Mouse (Mus musculus): ENCODE results near the gene Uxt. TPM values are rescaled to one million over a fixed set of nuclear protein-coding genes. Genes with fewer than 3 reads are reported as not detected.

Gene Uxt
- polyA plus RNA-seq (2015; fragmentation: Nextera tagmentation; extraction: Ambion mirVana) = 52.4 and 55.8 TPM in 2 replicates

GRCm38 (mm10) chrX:20961477-20962378 lies at the start of gene Uxt:
Gene Uxt, minus strand, starts transcription at chrX:20962017.

GRCm38 (mm10) chrX:20950191-20950880 lies 11.5 kb downstream of the Uxt start, which contains the start of gene Elk1:
Gene Elk1, minus strand, starts transcription at chrX:20950608.

DNA sequence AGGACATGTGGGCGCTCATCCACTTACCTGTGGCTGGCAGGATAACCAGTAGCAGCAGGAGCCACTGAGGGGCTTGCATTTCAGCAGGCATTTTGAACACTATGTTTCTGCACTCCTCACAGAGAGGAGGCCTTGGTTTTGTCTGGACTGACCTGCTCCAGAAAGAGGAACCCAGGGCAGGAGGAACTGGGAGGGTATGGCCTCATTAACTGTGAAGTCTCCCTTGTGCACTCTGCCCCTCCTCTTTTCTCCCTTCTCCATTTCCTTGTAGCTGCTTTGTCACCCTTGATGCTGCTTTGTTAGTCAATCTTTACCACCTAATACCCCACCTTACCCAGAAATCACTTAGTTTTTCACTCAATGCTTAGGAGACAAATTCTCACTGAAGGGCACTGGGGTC lies 30.5 kb downstream of the Uxt start, which contains the start of gene Cfp:
TSS of gene Cfp (minus strand) at position 192 of the 400 bp plus-strand sequence.

GRCm38 (mm10) chrX:20920844-20921364 lies 40.9 kb downstream of the Uxt start, which contains the start of gene Syn1:
Gene Syn1, minus strand, starts transcription at chrX:20921004.

Other genes starting within 250 kb of the Uxt start
- 81.0 and 84.1 TPM in 2 replicates for gene Araf, start 164.2 kb downstream of the Uxt start, polyA plus RNA-seq (2015; fragmentation: Nextera tagmentation; extraction: Ambion mirVana)
- gene Timp1, start 91.9 kb downstream of the Uxt start, polyA plus RNA-seq (2015; fragmentation: Nextera tagmentation; extraction: Ambion mirVana) = 81.1 and 163 TPM in 2 replicates
- 0.37 and 0.40 TPM in 2 replicates for gene Syn1, start 41.0 kb downstream of the Uxt start, polyA plus RNA-seq (2015; fragmentation: Nextera tagmentation; extraction: Ambion mirVana)
- 17.6 and 69.0 TPM in 2 replicates for gene Cfp, start 30.5 kb downstream of the Uxt start, polyA plus RNA-seq (2015; fragmentation: Nextera tagmentation; extraction: Ambion mirVana)
- gene Elk1, start 11.4 kb downstream of the Uxt start, polyA plus RNA-seq (2015; fragmentation: Nextera tagmentation; extraction: Ambion mirVana) = 10.9 and 12.1 TPM in 2 replicates
- 2.5 and 3.2 TPM in 2 replicates for gene Zfp182, start 100.3 kb upstream of the Uxt start, polyA plus RNA-seq (2015; fragmentation: Nextera tagmentation; extraction: Ambion mirVana)
- not detected in 2 replicates for gene Spaca5, start 106.4 kb upstream of the Uxt start, polyA plus RNA-seq (2015; fragmentation: Nextera tagmentation; extraction: Ambion mirVana)
- 0.77 and 0.87 TPM in 2 replicates for gene Zfp300, start 127.5 kb upstream of the Uxt start, polyA plus RNA-seq (2015; fragmentation: Nextera tagmentation; extraction: Ambion mirVana)
- gene Ssxa1, start 153.8 kb upstream of the Uxt start, polyA plus RNA-seq (2015; fragmentation: Nextera tagmentation; extraction: Ambion mirVana) = not detected in 2 replicates
- not detected in 2 replicates for gene Gm21876, start 213.6 kb upstream of the Uxt start, polyA plus RNA-seq (2015; fragmentation: Nextera tagmentation; extraction: Ambion mirVana)